Mouse (Mus musculus) CH12.LX (cell line): ENCODE data around the gene Grk5.

Experiments used
- CTCF ChIP-seq, 2 experiments: IDR thresholded peaks in 1 of 2; conservative IDR thresholded peaks in 1 of 2; 2 replicates each; pipeline ENCODE4 v1.5.1; 2011 to 2012; ENCODE audit warnings: low read depth in 2 of 2, low read length in 2 of 2, improper control_type of control experiment in 1 of 2, inconsistent platforms in 1 of 2, mild to moderate bottlenecking in 1 of 2, moderate library complexity in 1 of 2
- MAX ChIP-seq: IDR thresholded peaks from 2 replicates; pipeline ENCODE4 v1.6.1; 2011; ENCODE audit warnings: low read length, improper control_type of control experiment
- MXI1 ChIP-seq: IDR thresholded peaks from 2 replicates; pipeline ENCODE4 v1.6.1; 2011; ENCODE audit warnings: mild to moderate bottlenecking, low read depth, low read length, improper control_type of control experiment
- RAD21 ChIP-seq: IDR thresholded peaks from 2 replicates; pipeline ENCODE4 v1.6.1; 2011; ENCODE audit warnings: low read depth, mild to moderate bottlenecking, low read length, improper control_type of control experiment, moderate library complexity
- TCF12 ChIP-seq: IDR thresholded peaks from 2 replicates; pipeline ENCODE4 v1.6.1; 2014; ENCODE audit warnings: low read depth, mild to moderate bottlenecking, inconsistent platforms, low read length, improper control_type of control experiment

DNA sequence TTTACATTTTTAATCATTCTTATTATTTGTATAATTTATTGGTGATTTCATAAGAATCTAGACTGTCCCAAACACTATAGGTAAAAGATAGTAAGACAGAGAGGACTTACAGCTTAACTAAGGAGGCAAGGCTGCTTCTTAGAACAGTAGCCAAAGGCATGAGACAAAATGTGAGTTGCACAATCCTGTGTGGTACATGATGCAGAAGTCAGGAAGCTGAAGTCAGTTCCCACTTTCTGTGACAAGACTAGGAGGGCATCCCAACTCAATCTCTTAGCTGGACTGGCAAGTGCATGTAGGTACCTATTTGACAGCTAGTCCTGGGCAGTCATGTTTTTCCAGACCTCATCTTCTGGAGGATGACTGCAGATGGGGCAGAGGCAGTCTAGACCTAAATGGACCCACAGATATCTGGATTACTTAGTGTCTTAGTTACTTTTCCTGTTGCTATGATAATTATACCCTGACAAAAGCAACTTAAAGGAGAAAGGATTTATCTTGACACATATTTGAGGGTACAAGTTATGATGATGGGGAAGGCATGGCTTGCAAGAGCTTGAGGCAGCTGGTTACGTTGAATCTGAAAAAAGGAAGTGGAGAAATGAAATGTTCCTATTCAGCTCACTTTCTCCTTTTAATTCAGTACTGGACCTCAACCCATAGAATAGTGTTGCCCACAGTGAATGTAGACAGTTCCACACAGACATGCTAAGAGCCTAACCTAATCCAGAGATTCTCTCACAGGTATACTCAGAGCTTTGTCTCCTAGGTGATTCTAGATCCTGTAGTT is 128.1 kb downstream of the Grk5 start:
- TF ChIP-seq CTCF (conservative IDR thresholded peaks at IDR 0.05 in 1 of 2, IDR thresholded peaks at IDR 0.05 in 1 of 2; ENCODE audit: low read depth in 2 of 2, low read length in 2 of 2) (no peak), MAX (no peak), MXI1 (no peak), RAD21 (no peak), TCF12 (no peak)
